Mouse (Mus musculus): ENCODE results near the gene Dll4.

The Dll4 gene

DNA sequence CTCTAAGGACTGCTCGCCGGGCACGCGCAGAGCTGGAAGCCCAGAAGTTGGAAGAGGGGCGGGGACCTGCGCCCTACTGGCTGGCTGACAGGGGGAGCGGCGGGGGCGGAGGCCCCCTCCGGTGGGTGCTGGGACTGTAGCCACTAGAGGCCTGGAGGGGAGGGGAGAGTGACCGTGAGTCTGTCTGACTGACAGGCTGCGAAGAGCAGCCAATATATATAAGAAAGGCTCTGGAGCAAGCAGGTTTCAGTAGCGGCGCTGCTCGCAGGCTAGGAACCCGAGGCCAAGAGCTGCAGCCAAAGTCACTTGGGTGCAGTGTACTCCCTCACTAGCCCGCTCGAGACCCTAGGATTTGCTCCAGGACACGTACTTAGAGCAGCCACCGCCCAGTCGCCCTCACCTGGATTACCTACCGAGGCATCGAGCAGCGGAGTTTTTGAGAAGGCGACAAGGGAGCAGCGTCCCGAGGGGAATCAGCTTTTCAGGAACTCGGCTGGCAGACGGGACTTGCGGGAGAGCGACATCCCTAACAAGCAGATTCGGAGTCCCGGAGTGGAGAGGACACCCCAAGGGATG lies at the start of gene Dll4:
TSS of gene Dll4 (plus strand) at position 217 of the 576 bp plus-strand sequence.
- DNase-seq (ENCODE audit: low spot score): peak; percentile 56

DNA sequence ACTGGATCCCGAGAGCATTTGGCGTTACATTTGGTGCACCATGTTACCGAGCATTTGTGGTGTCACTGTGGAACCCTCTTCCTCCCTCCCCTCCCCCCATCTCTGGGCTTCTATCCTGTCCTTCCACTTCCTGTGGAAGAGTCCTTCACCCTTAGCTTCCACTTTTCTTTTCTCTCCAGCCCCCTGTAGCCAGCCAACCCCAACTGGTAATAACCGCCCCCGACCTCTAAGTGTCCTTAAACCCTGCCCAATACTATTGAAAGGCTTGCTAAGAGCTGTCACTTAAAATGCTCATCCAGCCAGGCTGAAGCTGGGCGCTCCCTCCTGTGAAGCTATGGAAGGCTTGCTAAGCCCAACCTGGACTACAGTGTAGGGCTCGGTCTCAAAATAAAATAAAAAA lies 48.7 kb upstream of the Dll4 start:
- no peak for DNase-seq (ENCODE audit: low spot score)

DNA sequence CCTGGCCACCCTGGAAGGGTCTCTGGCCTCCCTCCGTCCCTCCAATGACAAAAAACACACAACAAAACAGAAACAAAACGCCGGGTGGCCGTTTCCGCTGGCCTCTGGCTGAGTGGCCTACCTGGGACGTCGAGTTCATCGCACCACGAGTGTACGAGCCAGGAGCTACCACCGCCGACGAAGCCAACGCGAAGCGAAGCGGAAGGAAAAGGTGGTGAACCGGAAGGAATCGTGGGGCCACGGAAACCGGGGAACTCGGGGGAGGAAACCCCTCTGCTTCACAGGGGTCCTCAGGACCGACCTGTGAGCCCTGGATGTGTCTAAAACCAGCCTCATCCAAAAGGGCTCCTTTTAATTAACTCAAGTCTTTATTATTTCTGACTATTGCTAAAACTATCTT lies 47.8 kb upstream of the Dll4 start:
- no peak for DNase-seq (ENCODE audit: low spot score)

DNA sequence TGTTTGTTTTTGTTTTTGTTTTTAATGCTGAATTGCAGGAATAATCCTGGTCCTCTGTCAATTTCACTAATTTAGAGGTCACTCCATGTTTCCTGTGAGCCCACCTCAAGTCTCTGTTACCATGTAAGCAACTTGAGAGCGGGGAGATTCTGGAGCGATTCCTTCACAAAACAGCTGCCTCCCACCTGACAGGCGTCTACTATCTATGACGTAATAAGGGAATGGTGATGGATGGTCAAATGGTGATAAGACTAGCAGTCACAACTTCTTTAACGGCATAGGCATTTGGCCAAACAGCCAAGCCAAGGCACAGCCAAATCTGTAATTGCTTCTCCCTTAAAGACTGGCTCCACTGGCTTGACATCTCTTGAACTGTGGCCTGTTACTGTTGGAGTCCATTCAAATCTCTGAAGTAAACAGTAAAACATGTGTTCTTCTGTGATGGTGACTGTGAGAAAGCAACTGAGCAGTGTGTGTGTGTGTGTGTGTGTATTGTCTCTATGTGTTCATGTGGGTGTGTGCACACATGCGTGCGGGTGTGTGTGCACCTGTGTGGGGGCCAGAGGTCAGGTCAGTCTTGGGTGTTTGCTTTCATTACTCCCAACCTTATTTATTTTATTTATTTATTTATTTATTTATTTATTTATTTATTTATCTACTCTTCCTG lies 43.6 kb upstream of the Dll4 start:
- DNase-seq (ENCODE audit: low spot score): no peak

DNA sequence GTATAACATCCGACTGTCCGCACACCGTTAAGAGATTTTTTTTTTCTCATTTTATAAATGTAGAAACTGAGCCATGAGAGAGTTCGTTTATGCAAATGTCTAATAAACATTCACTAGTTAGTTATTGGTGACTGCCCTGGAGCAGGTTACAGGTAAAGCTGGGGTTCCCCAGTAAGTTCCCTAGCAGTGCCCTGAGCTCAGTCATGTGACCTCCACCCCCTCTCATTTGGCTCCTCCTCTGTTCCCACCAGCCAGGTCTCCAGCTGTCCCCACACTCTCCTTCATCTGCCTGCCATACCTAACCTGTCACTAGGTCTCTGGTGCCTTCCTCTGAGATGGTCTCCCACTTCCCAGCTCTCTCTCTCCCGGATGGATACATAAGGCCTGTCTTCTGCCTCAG lies 38.2 kb upstream of the Dll4 start:
- no peak for DNase-seq (ENCODE audit: low spot score)

DNA sequence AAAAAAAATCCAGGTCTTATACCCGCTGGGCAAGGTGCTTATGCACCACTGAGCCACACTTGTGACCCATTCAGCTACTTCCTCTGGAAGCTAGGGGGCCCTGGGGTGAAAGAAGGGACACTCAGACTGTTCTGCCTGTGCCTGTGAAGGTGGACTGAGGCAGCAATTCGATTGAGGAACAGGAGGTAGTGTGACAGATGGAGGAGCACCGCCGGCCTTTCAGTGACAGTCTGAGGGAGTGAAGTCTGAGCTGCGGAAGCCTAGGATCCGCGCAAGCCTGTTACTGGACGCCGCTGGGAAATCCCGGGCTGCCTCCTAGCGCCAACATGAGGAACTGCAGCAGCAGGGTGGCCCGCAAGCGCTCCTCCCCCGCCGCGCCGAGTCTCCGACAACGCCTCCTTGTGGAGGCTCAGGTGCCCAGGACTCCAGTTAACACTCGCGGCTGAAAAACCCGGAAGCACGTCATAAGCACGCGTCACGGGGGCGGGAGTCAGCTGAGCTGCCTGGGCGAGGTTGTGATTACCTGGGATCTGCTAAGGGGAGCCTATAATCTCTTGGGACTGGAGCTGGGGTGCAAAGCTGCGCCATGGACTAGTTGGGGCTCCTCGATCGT lies 37.2 kb upstream of the Dll4 start, which contains the start of gene Vps18:
TSS of gene Vps18 (plus strand) at position 471 of the 613 bp plus-strand sequence.
- peak; percentile 96 for DNase-seq (ENCODE audit: low spot score)

DNA sequence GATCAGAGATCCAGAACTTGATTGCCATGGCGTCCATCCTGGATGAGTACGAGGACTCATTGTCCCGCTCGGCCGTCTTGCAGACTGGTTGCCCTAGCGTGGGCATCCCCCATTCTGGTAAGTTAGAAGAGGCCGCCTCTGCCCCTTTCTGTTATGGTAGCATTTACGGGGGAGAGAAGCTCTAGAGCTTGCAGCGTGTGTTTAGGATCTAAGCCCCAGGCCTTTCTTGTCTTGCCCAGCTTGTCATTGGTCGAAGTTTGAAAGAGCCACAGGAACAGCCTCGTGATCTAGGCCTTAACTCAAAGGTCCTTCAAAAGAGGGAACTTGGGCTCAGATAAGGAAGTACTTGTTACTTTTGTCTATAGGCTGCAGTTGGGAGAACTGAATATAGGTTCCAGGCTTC lies 36.6 kb upstream of the Dll4 start:
- no peak for DNase-seq (ENCODE audit: low spot score)

DNA sequence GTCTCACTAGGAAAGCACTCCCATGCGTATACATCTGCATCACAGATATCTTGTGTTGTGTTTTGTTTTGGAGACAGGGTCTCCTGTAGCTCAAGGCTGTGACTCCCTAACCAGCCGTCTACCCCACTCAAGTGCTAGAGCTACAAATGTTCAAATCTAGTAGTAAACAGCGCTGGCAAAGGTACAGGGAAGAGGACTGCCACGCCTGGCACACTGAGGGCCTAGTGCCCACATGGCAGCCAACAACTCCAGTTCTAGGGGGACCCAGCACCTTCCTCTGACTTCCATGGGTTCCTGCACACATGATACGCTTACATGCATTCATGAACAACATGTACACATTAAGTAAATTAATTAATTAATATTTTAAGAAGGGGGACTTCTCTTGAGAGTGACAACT lies 33.3 kb upstream of the Dll4 start:
- no peak for DNase-seq (ENCODE audit: low spot score)

DNA sequence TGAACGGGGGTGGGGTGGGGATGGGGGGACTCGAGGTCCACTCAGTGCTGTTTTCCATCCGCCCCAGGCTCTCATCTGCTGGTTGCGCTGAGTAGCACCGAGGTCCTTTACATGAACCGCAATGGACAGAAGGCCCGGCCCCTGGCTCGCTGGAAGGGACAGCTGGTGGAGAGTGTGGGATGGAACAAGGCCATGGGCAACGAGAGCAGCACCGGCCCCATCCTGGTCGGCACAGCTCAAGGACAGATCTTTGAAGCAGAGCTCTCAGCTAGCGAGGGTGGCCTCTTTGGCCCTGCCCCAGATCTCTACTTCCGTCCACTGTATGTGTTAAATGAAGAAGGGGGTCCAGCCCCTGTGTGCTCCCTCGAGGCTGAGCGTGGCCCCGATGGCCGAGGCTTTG lies 32.7 kb upstream of the Dll4 start:
- no peak for DNase-seq (ENCODE audit: low spot score)

DNA sequence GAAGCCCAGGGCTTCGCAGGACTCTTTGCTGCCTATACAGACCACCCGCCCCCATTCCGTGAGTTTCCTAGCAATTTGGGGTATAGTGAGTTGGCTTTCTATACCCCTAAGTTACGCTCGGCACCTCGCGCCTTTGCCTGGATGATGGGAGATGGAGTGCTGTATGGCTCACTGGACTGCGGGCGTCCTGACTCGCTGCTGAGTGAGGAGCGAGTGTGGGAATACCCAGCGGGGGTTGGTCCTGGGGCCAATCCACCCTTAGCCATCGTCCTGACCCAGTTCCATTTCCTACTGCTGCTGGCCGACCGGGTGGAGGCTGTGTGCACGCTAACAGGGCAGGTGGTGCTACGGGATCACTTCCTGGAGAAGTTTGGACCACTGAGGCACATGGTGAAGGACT lies 32.3 kb upstream of the Dll4 start:
- DNase-seq (ENCODE audit: low spot score): no peak

DNA sequence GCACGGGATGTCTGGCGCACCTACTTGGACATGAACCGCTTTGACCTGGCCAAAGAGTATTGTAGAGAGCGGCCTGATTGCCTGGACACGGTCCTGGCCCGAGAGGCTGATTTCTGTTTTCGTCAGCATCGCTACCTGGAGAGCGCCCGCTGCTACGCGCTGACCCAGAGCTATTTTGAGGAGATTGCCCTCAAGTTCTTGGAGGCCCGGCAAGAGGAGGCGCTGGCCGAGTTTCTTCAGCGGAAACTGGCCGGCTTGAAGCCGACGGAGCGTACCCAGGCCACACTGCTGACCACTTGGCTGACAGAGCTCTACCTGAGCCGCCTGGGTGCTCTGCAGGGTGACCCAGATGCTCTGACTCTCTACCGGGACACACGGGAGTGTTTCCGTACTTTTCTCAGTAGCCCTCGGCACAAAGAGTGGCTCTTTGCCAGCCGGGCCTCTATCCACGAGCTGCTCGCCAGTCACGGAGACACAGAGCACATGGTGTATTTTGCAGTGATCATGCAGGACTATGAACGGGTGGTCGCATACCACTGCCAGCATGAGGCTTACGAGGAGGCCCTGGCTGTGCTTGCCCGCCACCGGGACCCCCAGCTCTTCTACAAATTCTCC lies 31.7 kb upstream of the Dll4 start:
- DNase-seq (ENCODE audit: low spot score): no peak

DNA sequence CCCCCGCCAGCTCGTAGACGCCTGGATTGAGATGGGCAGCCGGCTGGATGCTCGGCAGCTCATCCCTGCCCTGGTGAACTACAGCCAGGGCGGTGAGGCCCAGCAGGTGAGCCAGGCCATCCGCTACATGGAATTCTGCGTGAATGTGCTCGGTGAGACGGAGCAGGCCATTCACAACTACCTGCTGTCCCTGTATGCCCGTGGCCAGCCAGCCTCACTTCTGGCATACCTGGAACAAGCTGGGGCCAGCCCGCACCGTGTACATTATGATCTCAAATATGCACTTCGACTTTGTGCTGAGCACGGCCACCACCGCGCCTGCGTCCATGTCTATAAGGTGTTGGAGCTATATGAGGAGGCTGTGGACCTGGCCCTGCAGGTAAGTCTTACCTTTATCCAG lies 31.2 kb upstream of the Dll4 start:
- no peak for DNase-seq (ENCODE audit: low spot score)

DNA sequence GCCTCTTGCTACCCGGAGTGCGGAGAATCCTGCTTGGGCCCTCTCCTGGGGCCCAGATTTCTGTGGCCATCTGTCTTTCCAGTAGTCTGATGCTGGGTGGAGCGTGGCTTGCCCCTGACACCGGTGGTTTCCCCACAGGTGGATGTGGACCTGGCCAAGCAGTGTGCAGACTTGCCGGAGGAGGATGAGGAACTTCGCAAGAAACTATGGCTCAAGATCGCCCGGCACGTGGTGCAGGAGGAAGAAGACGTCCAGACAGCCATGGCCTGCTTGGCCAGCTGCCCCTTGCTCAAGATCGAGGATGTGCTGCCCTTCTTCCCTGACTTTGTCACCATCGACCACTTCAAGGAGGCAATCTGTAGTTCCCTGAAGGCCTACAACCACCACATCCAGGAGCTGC lies 28.8 kb upstream of the Dll4 start:
- no peak for DNase-seq (ENCODE audit: low spot score)

DNA sequence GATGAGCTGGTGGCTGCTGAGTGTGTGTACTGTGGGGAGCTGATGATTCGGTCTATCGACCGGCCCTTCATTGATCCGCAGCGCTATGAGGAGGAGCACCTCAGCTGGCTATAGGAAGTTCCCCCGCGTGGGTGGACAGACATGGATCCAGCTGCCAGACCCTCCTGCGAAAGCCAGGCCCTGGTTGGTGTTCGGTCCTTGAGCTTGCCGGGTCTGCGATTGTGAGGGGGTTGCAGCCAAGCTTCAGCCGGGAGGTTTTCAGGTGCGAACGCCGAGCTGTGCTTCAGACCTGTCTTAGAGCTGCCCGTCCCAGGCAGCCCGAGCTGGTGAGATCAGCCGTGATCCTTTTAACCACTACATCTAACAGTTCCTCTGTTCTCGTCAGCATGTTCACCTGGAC lies 28.1 kb upstream of the Dll4 start:
- DNase-seq (ENCODE audit: low spot score): no peak

DNA sequence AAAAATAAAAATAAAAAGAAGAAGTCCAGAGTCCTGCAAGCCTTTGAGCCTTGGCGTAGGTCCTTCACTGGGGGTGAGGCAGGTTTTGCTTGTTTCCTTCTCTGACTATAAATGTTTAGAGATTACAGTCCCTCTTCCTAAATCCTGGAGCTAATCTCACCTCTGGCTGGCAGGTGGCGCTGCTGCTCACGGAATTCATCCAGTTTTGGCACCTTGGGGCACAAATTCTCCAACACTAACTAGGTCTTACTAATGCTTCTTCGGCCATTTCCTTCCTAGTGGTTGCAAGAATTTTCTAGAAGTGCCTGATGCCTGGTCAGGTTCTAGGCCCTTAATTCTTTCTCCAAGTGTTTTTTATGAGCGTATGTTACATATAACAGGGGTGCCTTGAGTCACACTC lies 27.3 kb upstream of the Dll4 start:
- peak; percentile 64 for DNase-seq (ENCODE audit: low spot score)

DNA sequence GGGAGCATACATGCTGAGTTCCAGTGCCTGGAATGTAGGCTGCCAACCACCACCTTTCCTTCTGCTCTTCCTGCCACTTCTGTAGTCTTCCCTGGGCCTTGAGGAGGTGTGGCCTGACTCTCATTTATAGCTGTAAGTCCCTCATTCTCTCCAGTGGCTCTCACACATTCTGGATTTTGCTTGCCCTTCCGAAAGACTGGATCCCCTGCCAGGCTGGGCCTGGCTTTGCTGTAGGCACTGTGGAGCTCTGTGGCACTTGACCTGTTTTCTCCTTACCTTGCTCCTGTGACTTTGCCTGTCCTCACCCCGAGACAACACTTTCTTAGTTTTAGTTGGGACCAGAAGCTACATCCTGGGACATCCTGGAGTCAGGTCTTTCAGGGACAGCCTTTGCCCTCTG lies 26.7 kb upstream of the Dll4 start:
- DNase-seq (ENCODE audit: low spot score): no peak

DNA sequence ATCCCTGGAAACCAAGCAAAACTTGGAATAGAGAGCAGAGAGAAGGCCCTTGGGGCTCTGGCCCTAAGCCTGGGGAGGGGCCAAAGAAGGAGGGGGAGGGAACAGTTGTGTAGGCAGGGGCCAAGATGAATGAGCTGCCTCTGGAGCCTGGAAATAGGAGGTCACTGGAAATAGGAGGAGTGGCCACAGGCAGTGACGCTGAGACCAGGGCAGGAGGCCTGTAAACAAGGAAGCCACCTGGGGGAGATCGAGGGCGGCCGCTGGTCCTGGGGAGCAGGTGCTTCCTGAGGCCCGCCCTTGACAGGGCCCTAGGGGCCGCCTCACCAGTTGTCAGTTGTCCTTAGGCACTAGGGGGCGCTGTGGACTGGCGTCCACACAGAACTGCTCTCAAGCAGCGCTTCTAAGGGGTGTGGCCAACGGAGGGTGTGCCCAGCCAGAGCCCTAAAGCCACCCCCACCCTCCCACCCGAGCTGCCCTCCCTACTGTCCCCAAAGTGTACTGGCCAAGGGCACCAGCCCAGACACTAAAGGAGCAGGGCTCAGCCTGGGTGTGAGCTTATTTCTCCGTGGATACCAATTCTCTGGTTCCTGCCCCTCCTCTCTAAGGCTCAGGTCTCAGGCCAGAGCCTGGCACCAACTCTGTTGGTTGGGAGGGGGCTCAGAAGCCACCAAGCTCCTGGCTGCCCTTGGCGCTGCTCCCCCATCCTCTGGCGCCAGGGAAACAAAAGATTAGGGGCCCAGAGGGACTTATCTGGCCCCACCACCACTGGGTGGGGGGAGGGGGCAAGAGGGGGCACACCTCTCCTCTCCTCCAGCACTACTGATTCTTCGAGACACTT lies 25.4 kb upstream of the Dll4 start:
- peak; percentile 77 for DNase-seq (ENCODE audit: low spot score)

DNA sequence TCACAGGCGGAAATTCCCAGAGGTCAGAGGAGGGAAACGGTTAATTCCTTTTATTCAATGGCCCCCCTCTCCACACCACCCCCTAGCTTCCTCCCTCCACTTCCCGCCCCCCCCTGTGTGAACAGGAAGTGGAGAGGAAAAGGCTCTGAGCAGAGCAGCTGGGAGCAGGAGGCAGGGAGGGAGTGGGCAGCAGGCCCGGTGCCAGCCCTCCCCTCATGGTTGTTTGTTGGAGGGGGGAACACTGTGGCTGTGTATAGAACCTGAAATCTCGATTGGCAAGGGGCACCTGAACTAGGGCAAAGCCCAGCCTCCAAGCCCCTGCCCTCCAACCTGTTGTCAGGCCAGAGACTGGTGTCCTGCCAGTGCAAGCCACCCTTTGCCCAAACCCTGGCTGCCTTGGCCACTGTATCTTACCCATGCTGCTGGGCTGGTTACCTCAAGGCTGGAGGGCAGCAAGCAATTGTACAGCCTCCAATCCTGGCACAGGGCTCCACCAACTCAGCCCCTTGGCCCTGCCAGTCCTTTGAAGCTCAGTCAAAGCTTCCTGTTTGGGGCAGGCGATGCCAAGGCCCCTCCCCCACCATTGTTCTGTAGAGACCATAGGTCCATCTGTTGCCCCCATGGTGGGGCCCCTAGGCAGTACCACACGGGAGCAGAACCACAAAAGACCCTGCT lies 24.6 kb upstream of the Dll4 start:
- DNase-seq (ENCODE audit: low spot score): peak; percentile 25

DNA sequence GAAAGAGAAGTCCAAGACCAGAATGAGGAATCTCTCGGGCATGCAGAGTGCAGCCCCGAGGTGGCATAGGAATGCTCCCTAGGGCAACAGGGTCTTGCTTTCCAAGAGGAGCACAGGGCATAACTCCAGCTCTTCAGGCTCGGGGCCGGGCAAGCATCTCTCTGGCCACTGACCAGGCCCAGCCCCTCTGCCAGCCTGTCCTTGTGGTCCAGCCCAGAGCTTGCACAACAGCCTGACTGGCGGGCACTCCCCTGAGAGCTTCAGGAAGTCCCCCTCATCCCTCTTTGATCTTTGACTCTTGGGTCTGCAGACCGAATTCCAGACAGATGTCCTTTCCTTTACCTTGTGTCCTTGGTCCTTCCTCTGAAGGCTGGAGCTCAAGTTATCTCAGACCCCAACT lies 22.7 kb upstream of the Dll4 start:
- DNase-seq (ENCODE audit: low spot score): peak; percentile 33

DNA sequence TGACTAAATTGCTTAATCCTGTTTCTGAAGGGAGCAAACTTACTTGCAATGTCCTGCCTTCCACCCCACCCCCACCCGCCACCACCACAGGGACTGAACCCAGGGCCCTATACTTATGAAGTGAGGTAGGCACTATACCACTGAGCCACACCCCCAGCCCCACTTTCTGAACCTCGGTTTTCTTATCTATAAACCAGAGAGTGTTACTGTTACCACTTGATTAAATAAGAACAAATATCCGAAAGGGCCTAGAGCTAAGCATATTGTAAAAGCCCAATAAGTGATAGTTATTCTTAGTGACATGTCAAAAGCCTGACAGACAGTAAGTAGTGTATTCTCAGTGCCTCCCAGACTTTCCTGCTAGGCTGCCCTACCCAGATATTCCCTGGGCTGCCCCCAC lies 21.2 kb upstream of the Dll4 start:
- DNase-seq (ENCODE audit: low spot score): no peak

DNA sequence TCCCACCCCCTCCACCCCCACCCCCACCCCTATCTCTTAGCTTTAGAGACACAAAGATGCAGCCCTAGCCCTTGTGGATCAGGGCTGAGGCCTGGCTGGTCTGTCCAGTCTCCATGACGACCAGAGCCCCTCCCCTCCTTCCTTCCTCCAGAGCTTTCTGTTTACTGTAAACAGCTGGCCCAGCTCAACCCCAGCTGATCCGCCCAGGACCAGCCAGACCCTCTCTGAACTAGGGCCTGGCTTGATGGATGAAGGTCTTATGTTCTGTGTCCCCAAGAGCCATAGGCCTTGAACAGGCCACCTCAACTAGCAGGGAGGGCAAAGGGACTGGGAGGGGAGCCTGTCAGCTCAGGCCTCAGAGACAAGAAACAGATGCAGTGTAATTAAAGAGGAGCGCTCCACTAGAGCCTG lies 20.8 kb upstream of the Dll4 start:
- no peak for DNase-seq (ENCODE audit: low spot score)

DNA sequence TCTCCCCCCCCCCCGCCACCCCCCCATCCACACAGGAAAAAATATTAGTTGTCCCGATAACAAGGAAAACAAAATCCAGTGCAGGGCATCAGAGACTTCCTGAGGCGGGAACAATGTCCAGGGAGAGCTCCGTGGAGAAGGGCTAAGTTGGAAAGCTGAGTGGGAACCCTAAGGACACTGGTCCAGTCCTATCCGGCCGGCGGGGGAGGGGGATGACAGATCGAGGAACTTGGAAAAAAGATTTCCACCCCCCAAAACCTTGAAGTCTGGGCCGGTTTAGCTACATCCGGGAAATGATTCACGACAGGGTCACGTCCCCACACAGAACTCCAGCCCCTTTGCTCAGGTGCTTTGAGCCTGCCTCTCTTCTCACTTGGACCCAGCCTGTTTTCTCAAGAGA lies 14.0 kb upstream of the Dll4 start:
- no peak for DNase-seq (ENCODE audit: low spot score)

Data from ovary, postnatal 36 days (tissue).